Mouse (Mus musculus): ENCODE measurements around the gene Cldn24.
"Not testable (repeated sequence)": the region's sequence is repeated elsewhere in the genome, so short reads cannot be mapped to it uniquely, and the experiment has no call there.

The Cldn24 gene

DNA sequence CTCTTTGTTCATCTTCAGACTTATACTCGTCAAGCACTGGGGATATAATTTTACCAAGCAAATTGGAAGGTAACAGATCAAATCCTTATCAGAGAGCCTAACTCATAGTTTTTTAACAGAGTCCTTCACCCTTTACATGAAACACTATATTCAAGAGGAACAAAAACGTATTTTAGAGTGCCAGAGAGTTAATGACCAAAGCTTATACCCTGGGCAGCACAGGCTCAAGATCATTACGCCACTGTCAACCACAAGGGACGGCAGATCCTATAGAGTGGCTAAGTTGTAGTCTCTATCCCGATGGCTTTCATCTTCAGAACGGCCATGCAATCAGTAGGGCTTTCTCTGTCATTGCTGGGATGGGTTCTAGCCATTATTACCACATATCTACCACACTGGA lies at the start of gene Cldn24:
Gene Cldn24 (plus strand): TSS at position 301 of the 400 bp plus-strand sequence.
- DNase-seq (ENCODE audit: low spot score in 2 of 2), result no peak

DNA sequence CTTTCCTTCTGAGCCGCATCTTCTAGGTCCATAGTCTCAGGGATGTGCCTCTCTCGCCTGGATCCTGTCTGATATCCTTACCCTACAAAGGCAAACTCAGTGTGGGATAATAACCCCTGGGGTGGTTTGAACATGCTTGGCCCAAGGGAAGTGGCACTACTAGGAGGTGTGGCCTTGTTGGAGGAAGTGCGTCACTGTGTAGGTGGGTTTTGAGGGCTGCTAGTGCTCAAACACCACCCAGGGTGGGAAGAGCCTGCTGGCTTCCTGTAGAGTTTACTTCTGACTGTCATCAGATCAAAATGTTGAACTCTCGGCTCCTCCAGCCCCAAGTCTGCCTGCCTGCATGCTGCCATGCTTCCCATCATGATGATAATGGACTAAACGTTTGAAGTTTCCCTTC lies 49.0 kb upstream of the Cldn24 start:
- no peak for DNase-seq (ENCODE audit: low spot score in 2 of 2)

DNA sequence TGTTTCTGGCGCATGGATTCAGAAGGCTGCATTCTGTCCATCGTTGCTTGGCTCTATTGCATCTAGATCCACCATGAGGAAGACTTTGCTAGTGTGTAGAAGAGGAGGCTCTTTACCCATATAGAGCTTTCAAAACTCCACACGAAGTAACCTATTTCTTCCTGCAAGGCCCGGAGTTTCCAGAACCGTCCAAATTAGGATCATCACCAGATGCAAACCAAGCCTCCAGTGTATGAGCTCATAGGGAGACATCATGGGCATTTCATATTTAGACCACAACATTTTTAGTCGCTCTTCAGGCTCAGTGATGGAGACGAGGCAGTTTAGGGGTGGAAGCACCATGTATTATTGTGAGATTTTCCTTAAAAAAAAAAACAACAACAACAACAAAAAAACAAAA lies 44.5 kb upstream of the Cldn24 start:
- DNase-seq (ENCODE audit: low spot score in 2 of 2), result no peak

DNA sequence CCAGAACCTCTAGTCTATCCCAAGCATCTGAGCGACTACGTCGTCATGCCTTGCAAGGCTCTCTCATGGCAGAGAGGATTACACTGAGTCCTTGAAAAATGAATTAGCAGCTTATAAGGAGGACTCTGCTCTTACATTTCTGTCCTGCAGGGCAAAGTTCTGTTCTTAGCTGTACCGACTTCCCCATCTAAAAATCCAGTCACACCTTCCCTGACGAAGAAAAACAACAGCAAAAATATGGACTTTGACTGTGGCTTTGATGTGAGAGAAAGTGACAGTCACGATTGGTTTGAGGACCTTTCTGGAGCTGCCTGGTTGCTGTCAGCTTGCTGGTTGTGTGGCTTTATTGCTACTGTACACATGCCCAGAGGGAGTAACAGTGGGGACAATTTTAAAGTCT lies 42.4 kb upstream of the Cldn24 start:
- no peak for DNase-seq (ENCODE audit: low spot score in 2 of 2)

DNA sequence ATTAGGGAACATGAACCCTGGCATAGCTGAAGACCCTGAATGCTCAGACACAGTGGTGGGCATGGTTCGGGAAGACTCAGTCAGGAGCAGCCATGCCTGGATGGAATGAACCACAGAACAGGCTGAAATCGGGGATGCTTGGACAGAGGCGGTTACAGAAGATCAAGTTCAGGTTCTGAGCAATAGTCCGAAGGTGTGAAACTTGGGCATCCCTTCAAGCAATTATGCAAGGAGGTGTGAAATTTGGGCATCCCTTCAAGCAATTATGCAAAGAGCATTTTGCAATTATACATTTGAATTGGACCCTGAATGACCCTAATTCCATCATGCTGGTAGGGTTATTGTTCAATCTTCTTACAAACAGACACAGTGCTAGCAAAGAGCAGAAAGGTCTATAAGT lies 40.1 kb upstream of the Cldn24 start:
- no peak for DNase-seq (ENCODE audit: low spot score in 2 of 2)

DNA sequence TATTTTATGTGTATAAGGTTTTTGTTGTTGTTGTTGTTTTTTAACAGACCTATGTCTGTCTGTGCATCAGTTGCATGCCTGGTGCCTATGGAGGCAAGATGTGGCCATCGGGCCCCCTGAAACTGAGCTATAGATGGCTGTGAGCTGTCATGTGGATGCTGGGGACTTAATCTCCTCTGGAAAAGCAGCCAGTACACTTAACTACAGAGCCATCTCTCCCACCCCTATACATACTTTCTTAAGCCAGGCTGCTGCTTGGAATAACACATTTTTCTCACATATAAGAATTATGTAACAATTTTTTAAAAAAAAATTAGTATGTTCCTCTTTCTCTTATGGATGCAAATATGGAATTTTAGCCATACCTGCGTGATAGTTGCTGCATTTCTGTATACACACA lies 38.4 kb upstream of the Cldn24 start:
- DNase-seq (ENCODE audit: low spot score in 2 of 2), result no peak

DNA sequence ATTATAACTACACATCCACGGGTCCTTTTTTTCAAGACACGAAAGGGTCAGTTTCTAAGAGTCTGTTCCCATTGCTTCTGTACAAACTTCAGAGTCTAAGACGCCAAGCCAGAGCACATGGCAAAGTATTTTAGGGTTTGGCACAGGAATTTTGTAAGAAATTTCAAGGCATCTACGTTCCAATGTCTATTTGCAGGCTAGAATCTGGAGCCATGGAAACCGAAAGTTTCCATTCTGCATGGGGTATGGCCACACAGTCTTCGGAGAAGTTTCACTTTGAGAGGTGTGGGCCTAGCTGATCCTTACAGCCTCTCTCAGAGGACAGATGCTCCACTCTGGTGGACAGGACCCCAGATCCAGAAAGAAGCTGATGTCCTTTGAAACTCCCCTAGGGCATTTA lies 38.0 kb upstream of the Cldn24 start:
- no peak for DNase-seq (ENCODE audit: low spot score in 2 of 2)

DNA sequence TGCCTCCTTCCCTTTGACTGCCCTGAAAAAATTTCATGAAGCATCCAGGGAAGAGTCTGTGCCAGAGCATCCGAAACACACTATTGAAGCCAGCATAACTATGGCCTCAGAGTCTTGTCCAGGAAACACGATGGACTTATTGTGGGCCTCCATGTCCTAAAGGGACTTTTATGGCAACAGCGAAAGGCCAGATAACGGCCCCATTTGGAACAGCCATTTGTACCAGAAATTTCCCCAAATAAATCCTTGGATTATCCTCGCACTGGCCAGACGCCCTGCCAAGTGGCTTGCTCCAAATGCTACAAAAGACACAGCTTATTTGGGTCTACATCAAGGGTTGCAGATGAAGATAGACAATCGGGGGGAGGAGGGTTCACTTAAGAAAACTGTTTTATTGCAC lies 37.5 kb upstream of the Cldn24 start:
- DNase-seq (ENCODE audit: low spot score in 2 of 2), result no peak

DNA sequence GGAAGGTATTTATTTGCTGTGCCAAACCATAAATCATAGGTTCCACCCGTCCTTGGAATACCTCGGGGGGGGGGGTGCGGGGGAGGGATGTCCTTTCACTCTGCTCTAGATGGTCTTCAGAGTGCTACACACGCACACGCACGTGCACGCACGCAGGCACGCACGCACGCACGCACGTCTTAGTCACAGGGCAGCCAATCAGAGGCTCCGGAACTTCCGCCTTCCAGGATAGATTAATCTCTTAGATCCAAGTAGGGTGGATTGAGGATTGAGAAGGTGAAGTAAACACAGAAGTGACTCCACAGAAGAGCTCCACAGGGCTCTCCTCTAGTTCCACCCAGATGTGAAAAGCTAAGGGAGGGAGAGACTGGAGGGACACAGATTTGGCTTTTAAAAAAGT lies 35.6 kb upstream of the Cldn24 start:
- no peak for DNase-seq (ENCODE audit: low spot score in 2 of 2)

DNA sequence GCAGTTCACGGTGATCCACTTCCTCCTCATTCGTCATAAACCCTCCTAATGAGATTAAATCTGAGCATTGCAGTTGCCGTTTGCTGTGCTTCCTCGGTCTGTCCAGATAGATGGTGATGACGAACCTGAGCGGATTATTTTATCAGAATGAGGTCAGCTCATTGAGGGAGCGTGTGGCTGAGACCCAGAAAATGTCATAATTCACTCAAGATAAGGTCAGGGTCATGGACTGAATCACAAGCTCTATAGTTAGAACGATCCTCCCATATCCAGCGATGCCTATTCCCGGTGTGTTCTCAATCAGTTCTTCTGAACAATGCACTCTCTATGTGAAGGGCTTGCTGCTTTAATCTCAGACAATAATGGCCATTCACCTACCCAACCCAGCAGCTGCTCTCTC lies 34.2 kb upstream of the Cldn24 start:
- no peak for DNase-seq (ENCODE audit: low spot score in 2 of 2)

DNA sequence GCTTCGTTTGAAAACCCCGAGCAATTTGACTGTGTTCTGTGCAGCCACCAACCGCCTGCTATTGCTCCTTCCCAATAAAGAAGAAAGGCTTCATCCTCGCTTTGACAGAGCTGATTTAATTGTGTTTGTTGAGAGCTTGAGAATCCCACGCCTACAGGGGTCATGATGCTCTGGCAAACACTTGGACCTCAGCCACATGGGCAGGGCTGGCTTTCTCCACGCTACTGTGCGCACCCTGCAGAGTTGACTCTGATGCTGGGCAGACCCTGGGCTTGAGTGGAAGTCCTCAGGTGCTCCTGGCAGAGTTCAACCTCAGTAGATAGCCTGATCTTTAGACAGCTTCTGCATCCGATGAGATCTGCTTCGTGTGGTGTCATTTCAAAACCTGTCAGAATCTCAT lies 30.0 kb upstream of the Cldn24 start:
- DNase-seq (ENCODE audit: low spot score in 2 of 2), result no peak

DNA sequence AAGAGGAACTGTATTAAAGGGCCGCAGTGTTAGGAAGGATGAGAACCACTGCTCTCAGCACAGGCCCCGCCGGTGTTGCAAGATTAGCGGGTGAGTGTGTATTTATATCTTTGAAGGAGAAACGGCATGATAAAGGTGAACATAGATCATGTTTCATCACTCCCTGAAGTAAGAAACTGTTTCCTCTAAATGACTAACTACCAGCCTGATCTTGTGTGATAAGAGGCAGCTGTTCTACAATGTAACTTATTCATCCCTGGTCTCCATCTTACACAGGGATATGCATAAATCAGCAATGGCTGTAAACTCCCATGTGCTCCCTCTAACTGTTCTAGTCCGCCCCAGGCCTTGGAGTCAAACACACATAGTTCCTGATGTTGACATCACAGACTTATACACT lies 22.5 kb upstream of the Cldn24 start:
- no peak for DNase-seq (ENCODE audit: low spot score in 2 of 2)

DNA sequence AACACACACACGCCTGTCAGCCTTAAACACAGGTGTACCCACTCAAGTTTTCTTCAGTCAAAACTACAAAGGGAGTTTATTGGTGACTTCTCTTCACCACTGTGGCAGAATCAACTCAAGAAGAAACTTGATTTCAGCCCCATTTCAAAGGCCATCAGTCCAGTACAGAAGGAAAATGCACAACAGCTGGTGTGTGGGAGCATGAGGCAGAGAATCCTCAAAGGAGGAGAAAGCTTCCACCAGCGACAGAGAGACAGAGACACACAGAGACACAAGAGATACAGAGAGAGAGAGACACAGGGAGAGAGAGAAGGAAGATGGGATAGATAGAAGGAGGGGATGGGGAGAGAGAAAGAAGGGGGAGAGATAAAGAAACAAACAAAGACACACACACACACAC lies 19.6 kb upstream of the Cldn24 start:
- DNase-seq (ENCODE audit: low spot score in 2 of 2), result no peak

DNA sequence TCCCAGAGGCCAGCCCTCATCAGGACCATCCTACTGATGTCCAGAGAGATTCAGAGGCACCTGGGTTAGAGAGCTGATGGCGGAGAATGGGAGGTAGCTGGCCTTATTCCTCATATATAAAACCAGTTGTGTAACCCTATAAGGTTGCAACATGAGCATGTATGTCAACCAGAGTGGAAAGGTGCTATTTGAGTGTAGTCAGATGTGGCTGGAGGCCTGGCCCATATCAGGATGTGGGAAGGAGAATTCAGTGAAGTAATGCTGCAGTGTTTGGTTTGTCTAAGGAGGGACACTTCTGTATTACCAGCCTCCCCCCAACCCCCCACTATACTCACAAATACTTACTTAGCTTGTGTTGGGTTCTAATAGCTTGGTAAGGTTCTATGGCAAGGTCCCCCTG lies 17.7 kb upstream of the Cldn24 start:
- no peak for DNase-seq (ENCODE audit: low spot score in 2 of 2)

DNA sequence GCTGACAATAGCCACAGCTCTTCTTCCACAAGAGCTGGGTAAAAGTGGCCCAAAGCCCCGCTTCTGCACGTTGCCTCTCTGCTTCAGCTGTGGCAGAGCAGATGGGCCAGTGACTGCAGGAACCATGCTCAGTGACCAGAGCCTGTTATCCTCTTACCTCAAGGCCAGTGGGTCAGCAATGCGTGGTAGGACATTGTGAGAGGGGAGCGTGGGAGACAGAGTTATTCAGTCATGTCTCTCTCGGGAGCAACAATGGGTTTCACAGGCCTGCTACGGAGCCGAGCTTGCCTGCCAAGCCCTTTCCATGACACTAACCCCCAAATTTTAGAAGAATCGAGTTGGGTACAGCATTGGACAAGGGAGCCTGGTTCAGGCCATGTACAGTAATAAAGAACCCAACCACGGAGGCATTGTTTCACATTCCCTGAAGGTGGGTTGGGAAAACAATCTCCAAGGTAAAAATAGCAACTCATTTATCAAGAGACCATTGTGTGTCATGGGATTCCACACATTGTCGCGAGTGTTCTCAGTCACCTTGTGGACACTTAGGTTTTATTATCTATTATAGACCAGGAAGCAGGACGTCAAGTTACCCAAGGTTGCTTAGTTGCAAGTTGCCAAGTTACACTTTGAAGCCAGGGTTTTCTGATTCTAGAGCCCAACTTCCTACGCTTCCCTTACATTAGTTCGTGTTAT lies 11.8 kb upstream of the Cldn24 start:
- DNase-seq (ENCODE audit: low spot score in 2 of 2), result no peak

DNA sequence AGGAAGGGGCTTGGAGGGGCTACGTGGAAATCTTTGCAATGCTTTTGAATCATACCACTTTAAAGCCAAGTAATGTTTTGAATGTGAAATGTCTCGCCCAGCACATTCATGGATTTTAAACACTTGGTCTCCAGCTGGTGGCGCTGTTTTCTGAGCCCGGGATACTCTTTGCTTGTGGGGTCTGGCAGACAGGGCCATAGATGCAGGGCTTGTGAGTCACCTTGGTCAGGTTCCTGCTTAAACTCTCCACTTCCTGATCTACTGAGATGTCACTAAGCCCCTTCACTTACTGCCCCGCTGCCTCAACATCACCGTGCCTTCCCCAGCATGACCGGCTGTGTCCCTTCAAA lies 11.3 kb upstream of the Cldn24 start:
- no peak for DNase-seq (ENCODE audit: low spot score in 2 of 2)

DNA sequence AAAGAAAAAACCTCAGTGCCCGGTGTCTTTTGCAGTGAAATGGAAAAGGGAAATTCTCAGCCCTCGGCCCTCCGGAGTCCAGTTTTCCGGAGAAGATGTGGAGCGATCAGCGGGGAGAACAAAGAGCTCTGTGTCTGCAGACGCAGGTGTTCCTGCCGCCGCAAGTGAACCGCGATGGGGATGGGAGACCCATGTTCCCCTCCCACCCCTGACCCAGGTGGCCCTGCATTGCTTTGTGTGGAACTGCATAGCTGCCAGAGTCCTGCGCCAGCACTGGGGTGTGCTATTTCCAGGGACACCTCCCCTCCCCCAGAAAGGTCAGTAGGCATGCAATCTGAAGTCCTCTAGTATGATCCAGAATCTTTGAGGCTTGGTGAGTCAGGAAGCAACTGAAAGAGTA lies 10.7 kb upstream of the Cldn24 start:
- DNase-seq (ENCODE audit: low spot score in 2 of 2), result no peak

DNA sequence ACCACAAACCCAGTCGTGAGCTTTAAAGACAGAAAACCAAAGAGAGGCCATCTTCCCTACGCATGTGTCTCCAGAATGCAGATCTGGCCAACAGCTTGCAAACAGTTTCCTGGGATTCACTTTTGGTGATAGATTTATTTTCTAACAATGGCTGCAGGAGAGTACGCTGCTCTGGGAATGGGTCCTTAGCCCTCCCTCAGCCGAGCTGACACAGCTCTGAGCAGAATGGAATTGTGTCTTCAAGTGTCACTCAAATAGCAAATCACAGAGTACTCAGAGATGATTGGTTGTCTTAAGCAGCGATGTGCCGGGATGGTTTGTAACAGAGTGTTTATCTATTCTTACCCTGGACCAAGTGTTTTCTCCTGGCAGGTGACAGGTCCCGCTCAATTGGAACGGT lies 2.9 kb upstream of the Cldn24 start:
- no peak for DNase-seq (ENCODE audit: low spot score in 2 of 2)

DNA sequence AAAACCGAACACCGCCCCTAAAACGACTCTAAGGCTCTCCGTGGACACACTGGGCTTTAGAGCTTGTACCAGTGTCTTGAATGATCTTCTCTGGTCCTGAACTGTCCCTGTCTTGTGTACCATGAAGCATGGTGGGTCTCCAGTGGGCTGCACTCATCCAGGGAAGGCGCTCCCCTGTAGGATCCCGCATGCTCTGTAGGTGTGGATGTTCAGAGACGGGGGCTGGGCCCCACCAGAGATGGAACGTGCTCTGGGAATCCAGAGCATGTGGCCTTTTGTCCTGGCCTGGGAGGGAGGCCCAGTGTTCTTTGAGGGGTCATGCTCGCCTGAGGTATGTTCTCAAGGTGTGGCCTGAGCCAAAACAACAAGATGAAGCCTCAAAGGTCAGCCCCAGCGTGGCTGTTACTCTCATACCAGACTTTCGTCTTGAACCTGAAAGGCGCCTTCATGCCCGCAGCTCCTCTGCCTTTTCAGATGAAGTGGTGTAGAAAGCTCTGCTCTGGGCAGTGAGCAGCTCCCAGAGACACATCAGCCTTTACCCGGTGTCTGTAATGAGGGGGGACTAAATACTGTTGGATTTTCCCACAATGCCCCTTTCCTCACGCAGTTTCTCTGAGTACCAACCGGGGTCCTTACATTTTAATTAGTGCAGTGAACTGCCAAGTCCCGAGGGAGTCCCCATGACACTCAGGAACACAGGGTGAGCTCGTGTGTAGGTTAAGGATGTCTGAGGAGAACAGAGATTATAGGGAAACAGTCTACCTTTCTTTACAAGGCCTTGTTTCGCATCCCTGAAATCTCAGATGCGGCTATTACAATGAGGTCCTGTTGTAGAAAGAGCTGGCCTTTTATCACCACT lies 800 bp upstream of the Cldn24 start:
- no peak for DNase-seq (ENCODE audit: low spot score in 2 of 2)

DNA sequence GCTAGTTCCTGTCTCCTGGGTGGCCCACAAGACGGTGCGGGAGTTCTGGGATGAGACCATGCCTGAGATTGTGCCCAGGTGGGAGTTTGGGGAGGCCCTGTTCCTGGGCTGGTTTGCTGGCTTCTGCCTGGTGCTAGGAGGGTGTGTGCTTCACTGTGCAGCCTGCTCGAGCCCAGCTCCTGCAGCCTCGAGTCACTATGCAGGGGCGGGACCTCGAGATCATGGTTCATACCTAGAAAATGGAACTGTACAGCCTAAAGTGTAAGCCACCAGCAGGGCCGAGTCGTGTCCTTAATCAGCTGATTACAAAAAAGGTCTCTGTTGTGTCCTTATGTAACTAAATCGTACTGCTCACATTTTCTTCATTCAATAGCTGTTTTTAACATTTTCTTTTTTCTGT lies 598 bp downstream of the Cldn24 start:
- not testable (repeated sequence) for DNase-seq (ENCODE audit: low spot score in 2 of 2)

DNA sequence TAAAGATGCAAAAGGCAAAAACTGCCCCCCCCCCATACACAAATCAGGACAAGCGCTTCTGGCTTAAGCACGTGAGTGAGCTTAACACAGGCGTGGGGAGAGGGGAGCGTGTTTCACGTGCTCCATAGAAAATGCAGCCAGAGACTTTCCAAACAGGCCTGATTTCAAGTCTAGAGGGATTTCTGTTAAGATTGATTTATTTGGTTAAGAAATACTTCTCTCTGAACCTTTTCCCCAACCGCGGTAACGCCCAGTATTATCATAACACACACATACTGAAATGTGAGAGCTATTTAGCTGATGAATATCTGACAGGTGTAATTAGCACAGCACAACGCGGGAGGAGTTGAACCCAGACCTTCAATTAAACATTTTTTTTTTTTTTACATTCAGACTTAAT lies 1.8 kb downstream of the Cldn24 start:
- DNase-seq (ENCODE audit: low spot score in 2 of 2), result no peak

DNA sequence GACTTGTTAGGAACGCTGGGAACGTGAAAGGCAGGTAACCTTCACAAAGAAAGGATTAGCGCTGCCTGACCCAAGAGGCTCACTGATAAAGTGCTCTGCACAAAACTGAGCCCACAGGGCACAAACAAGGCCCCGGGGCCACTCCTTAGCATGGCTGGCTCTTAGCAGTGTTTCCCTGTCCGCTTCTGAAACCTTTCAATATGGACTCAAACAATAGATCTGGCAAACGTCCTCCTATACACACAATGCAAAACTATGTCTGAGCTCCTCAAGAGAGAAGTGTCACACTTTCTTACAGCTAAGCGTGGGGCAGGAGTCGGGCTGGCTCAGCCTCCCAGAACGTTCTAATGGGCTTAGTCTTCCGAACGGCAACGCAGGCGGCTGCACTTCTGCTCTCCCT lies 2.2 kb downstream of the Cldn24 start, which contains the start of gene Cldn22:
Gene Cldn22 (plus strand): TSS at position 301 of the 400 bp plus-strand sequence.
- DNase-seq (ENCODE audit: low spot score in 2 of 2), result no peak

DNA sequence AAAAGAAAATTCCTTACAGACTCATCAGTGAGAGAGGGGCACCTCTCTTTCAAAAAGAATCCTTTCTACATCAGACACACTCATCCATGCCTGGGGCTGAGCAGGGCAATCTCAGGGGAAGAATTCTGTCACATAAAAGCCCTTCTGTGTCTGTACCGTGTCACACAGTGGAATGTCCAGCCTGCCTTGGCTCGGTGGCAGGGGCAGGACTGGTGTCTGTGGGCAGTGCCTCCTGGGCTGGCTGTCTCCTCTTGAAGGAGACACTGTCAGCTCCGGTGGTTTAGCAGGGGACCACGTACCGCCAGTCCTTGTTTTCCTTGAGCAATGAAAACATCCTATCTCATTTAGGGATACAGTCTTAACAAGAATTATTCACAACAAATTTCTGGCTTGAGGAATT lies 3.7 kb downstream of the Cldn24 start:
- DNase-seq (ENCODE audit: low spot score in 2 of 2), result no peak

DNA sequence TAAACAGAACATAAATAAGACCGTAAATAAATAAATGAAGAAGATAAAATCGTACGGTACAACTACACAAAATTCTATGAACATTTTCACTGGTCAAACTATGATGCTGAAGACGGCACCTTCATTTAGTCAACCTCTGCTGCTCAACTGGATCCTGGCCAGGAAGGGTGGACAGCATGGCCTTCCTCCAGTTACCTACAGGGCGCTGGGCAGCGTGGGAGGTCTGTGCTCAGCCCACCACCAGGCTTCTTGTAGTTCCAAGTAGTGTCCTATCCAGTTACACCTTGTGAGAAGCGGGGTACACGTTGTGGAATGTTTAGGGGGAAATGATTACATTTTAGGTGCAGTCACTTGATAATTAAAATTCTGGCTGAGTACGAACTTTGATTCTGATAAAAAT lies 5.0 kb downstream of the Cldn24 start:
- no peak for DNase-seq (ENCODE audit: low spot score in 2 of 2)

Measured in frontal cortex, postnatal 25 days (tissue).